Mouse (Mus musculus) hindlimb bud, embryonic 11.5 days (tissue): ENCODE measurements at regions not wholly inside any gene's neighbourhood (a gene's known extent, or its start where the extent isn't known, plus 50 kb on each side); places are given as distances from the start of the nearest gene placed in this dataset.

Source experiments
- DNase-seq: peaks from one replicate; pipeline ENCODE4 v3.0.0-alpha.2; 2012; ENCODE audit warnings: low read depth, low spot score; ENCODE audit errors: extremely low spot score

DNA sequence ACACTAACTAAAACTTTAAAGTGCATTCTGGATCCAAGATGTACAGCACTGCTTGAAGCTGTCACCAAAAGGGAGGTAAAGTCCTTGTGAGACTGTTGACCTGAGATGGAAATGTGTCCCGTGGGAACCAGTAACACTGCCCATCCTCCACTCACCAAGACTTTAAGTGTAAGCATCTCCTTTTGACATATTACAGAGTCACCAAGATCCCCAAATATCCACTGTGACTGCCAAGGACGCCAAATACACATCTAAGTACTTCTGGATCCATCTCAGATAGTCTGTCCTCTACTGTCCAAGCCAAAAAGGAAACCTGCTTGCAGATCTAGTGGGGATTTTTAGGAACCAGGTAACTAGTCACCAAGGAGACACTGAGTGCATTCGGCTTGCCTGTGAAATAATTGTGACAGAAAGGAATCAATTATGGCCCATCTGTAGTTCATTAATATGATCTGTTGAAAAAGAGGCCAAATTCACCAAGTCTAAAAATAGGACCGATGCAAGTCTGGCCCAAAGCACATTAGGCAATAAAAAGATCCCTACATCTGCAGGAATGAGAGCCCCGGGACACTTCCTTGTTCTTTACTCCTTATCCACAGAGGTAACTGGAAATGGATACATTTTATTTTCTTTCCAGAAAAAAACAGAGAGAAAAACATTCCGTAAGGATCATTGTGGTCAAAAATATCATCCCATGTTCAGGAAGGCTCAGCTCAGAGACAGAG, 157.8 kb upstream of the Irf2bp2 start:
- no peak for DNase-seq

DNA sequence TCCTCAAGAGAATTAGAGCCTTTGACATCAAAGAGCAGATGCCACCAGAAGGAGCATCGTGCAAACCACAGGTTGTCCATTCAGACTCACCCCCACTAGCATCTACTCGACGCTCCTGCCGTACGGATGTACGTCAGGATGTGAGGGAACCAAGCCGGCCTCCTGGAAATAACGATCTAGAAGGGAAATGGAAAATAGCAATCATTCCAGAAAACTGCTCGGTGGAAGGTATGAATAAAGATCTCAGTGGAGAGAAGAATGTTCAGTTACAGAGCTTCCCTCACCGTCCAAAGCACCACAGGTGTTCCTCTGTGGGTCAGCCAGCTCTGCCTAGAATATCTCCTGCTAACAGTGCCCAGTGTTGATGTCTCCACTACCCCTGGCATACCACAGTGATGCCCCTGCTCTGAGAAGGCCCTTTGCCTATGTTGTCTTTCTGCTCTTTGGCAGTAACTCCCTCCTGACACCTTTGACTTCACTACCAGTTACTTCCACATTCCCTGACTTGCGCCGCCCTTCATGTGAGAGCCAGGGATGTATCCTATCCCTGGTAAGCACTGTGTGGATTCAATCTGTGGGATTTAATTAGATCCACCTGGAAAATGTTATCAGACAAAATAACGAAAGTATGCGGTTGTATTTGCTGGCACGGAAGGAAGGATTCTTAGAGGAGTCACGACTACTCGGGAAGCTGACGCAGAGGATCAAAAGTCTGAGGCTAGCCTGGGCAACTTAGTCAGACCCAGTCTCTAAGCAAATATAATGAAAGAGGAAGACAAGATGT, 152.4 kb upstream of the Irf2bp2 start:
- no peak for DNase-seq

DNA sequence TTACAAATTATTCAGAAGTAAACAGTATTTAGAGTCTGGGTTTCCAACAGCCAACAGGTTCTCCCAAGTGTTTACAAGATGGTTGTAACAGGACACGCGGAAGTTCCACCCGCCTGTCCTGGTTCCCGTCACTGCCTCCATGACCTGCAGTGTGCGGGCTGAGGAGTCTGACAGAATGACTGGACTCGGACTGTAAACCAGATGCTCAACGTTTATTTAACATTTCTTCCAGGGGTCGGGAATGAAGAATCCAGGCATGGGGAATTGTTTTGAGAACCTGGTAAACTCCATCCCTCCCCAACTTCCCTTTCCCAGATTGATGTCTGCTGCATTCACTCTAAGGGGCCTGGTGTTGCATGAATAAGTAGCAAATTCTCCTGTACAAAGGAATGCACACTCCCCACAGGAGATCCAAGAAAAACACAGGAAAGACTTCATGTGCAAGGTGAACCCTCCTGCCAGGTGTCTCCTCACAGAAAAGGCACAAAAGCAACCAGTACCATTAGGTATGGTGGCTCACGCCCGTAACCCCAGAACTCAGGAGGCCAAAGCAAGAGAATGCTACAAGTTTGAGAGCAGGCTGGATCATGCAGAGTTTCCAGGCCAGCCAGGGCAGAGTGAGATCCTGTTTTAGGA, 151.1 kb upstream of the Irf2bp2 start:
- no peak for DNase-seq

DNA sequence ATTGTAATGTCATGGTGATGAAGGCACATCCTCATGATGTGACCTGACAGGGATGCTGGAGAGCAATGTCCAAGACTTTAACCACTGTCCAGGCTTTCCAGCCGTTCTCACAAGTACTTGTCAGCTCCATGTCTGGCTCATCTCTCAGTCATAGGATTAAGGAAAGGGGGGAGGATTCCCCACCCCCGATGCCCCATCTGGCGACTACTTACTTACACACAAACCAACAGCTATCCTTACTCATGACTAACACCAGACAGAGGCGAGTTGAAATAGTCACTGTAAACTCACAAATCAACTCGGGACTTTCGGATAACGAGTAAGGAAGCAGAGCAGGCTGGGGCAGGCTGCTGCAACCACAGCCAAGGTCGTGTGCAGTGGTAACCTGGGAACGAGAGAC, 149.5 kb upstream of the Irf2bp2 start:
- no peak for DNase-seq

DNA sequence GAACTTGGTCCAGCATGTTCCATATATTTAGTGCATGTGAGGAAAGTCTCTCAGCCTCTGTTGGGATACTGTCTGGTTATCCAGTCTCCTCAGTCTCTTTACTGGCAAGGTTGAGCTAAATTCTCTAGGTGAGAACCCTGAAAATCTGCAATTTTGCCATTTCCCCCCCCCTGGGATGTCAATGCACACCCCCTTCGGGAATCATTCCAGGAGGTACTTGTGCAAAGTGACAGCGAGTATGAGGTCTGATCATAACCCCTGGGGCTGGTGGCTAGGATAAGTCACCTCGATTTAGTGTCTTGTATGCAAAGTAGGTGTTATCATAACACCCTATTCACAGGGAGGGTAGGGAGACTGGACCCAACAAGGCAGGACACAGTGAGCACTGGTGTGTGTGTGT, 148.3 kb upstream of the Irf2bp2 start:
- DNase-seq: no peak

DNA sequence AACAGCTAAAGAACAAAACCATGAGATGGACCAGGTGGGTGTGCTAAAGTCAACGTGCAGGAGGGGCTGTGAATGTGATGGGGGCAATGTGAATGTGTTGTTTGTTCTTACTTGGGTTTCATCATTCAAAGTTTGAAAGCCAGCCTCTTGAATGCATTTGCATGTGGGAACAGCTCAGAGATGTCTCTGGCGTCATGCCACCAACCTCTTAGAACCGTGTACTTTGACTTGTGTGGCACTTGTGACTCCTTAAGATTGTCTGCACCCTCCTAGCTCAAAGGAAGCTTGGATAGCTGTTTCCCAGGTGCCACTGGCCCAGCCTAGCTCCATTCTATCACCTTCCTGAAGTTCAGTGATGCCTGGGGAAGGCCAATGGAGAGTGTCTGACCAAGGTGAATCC, 147.2 kb upstream of the Irf2bp2 start:
- DNase-seq: no peak

DNA sequence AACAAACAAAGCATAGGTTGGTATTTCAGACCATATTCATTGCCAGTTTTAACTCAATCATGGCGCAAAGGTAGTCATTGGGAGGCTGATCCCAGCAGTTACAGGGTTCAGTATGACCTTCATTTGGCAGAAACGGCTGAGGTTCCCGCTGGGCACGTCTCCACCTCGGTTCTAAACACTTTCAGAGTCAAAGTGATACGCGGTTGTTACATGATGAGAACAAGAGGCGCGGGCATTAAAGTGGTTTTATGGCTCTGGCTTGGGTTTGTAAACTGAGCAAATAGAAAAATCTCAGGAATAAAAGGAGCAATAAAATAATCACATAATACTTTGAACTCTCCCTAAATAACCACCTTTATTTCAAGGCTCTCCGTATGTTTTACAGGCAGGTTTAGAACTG, 146.0 kb upstream of the Irf2bp2 start:
- no peak for DNase-seq

DNA sequence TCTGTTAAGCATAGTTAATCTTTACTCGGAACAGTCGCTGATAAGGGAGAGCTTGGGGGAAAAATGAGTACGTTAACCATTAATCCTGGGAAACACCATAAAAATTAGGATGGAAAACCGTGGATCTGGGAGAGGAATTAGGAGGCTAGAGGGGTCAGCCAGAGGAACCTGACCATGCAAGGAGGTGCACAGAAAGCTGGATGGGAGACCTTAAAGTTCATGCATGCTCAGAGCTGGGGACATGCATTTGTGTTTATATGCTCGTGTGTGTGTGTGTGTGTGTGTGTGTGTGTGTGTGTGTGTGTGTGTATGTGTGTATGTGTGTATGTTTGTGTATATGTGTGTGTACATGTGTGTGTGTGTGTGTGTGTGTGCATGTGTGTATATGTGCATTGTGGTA, 143.2 kb upstream of the Irf2bp2 start:
- DNase-seq: no peak

DNA sequence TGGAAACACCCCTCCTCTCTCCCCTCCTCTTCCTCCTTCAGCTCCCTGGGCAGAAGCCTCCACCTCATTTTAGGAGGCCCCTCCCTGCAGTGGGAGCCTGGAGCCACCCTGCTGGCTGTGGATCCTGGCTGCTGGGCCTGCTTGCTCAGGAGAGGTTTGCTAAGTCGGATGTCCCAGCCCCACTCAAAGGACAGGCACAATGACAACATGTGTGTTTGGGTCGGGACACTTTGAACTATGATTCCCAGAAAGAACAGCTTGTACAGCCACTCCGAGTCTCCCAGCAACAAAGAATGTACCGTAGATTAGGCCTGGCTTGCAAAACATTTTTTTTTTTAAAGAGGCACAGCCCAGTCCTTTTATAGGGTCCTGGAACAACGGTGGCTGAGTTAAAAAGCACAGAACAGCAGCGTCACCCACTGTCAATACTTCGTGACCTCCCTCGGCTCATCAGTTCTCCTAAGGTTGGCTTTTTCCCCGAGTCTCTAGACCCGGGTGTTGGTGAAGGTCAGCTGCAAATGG, 142.7 kb upstream of the Irf2bp2 start:
- no peak for DNase-seq

DNA sequence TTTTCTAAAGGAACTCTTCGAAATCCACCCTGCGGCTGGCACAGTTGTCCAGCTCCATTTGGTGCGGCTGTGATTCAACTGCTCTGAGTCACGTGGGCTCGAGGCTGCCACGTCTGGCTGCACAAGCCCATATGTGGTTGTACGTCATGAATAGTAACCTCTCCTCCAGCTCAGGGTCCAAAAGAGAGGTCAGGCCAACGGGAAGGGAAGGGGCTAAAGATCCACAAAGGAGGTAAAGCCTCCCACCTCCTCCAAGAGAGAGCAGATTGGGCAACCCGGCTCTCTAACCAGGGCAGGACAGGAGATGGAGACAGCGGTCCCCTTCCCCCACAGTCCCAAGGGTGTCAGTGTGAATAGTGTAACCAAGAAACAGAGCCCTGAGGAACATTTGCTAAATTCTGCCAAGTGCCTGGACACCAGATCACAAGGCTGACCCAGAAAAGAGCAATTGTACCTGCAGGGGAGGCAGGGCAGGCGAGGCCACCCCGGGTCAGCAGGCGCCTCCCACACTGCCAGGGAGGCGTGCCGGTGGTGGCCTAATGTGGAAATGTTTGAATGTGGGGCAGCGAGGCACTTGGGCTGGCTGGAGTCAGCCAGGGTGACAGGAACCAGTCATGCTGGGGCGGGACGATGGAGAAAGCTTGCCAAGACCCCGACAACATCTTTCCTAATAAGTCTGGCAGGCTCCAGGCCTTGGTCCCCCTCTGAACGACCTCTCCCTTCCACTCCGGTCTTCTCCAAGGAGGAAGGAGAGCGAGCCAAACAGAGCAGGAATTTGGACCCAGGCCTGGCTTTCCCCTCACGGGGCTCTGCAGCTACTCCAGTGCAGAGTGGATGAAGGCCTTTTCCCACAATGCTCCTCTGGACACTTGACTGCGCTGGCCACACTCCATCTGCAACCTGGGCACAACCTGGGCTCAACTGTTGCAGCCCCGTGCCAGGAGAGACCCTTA, 142.0 kb upstream of the Irf2bp2 start:
- no peak for DNase-seq

DNA sequence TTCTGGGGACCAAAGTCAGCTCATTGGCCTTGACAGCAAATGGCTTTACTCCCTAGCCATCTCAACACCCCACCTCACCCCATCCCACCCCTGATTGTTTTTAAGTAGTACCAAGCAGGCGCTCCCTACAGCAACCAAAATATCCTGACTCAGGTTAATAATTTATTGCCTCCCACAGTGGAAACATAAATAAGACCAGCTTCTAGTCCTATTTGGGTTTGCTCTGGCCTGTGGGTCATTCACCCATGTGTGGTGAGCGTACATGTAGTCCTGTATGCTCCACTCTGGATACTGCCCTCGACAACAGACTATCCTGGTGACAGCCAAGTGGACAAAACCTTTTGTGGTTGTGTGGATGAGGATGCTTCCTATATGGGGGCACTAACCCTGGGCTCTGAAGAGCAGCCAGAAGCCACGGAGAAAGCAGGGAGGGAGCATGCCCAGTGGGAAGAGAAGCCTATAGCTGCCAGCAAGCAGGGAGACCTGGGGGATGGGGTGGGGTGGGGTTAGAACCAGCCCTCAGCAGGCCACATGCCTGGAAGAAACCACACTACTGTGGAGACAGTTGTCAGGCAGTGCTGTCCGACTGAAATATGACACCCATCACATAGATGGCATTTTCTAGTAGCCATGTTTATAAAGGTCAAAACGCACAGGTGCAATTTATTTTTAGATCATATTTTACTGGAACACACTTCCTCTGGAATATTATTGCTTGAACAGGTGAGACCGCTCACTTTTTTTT, 141.1 kb upstream of the Irf2bp2 start:
- DNase-seq: no peak

DNA sequence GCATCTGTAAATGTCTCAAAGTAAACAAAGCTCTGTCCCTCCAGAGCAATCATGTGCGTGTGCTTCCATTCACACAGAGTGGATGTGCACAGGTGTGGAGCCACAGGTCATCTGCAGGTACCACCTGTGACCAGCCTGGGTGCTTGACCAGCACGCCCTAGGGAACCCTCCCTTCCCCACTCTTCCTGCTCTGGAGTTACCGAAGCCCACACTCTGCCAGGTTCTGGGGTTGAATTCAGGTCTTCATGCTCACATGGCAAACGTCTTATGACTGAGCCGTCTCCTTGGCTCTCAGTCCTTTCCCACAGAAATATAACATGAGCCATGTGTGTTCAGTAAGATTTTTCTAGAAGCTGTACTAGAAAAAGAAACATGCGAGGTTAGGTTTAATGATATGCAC, 140.0 kb upstream of the Irf2bp2 start:
- DNase-seq: no peak

DNA sequence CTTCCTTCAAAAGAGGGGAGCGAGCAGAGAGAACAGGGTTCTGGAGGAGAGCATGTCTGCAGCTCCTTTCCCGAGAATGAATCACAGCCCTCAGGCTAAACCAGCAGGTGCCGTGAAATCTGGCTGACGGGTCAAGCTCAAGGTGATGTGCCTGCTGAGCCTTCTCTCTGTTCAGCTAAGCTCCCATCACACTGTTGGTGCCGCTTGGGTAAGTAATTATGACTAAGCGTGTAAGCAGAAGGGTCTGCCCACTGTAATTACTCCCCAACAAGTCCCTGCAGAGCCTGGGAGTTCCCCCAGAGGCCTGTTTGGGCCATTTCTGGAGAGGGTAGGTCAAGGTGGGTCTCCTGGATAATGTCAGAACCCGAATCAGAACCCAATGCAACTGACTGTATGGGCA, 139.5 kb upstream of the Irf2bp2 start:
- DNase-seq: no peak

DNA sequence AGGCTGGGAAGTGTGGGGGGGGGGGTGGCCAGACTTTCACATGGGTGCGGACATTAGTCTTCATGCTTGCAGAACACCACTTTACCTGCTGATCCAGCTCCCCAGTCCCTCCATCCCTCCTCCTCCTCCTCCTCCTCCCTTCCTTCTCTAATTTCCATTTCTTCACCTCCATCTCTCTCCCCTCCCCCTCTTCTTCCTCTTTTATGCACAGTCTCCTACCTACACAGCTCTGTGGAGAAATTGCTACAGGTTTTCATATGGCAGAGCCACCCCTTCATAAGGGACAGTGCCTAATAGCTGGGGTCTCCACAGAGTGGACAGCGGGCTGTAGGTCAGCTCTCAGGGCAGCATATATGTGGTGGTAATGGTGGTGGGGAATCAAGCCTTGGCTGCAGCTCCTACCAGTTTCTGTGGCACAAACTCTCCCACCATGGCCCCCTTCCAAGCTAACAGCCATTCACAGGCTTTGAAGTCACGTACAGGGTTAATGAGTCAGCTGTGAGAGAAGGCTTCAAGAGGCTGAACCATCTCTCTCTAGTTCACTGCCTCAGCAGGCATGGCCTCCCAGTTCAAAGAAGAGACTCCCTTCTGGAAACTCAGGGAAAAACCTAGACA, 136.3 kb upstream of the Irf2bp2 start:
- no peak for DNase-seq

DNA sequence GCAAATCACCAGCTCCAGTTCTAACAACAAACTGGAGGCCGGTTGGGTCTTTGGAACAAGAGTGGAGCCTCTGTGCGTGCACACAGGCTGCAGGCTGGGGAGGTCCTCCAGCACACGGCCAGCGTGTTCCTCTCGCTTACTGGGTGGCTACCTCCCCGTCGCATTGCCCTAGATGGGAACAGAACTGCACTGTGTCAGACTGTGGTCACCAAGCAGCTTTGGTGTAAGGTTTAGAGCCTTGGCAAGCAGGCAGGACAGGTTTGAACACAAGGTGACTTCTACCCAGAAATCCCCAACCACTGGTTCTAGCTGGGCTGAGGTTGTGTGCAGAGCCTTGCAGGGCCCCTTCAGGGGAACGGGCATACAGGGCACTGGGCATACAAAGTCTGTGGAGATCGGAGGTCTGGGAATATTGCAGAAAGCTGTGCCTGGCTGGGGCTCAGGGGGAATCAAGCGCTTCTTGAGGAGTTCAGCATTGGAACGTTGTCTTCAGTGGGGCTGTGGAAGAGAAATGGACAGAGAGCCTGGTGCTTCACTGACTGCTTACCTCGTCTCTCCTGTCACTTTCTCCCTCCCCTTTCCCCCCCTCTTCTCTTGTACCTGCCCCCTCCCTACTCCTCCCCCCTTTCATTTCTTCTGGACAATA, 135.3 kb upstream of the Irf2bp2 start:
- no peak for DNase-seq

DNA sequence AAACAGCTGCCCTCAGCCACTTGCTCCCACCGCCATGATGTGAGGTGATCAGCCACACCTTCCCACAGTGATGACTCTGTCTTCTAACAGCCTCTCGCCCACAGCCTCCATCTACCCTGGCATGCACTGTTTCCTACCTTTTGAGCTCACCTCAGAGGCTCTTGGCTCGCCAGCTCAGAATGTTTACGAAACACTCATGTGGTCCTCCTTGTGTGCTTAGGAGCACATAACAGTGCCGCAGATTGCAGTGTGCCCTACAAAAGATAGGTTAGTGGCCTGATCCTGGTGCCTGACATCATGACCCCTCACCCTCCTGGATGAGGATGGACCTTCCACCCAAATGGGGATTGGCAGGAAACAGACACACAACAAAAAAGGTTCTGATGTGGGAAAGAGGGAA, 134.3 kb upstream of the Irf2bp2 start:
- no peak for DNase-seq

DNA sequence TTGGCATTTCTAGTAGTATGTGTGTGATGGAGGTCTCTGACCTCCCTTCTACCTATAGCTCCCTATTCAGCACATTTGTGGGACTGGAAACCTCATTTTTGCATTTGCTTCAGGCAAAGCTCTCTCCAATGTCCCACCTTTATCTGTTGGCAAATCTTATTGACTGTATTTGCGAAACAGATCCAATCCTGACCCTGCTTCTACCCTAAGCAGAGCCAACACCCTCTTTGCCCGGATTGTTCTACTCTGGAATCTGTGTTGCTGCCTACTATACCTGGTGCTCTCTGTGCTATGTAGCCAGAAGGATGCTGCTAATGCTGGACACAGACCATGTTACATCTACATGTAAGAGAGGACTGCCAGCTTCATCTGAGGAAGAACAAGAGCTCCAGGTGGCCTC, 133.3 kb upstream of the Irf2bp2 start:
- DNase-seq: no peak

DNA sequence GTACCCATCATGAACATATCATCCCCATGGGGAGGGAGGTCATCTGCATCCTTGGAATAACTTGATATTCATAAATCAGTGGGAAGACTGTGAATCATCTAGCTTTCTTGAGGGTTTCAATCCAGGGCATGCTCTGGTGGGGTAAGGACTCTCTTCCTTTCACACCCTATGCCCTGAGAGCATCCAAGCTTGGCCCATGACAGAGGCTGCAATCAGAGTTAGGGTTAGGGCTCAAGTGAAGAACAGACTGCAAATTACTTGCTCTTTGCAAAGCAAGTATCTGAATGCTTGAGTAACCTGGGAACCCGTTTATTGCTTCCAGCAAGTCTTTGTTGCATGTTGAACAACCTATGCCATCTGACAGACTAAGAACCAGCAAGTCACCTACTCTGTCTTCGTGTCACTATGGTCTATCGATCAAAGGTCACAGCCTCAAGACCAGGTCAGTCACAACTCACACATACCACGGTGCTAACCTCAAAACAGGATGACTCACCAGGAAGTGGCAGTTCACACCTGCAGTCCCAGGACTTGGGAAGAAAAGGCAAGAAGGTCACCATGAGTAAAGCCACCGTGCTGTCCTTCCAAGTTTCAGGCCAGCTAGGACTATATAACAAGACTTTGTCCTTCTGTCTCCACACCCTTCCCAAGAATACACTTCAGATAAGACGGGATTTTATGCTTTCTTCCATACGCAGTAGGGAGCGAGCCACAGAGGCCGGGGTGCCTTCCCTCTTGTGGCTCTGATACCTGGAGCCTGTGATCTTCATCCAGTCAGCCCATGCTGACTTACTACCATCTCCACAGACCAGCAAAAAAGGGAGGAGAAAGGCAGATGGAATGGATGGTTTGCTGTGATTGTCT, 129.7 kb upstream of the Irf2bp2 start:
- no peak for DNase-seq
